Mouse (Mus musculus) embryonic fibroblast, embryonic 13.5 days (primary cell): Measurements from ENCODE around the gene Sept1. TPM values are rescaled to one million over a fixed set of nuclear protein-coding genes. Genes with fewer than 3 reads are reported as not detected.

Experiments used
- H3K27ac ChIP-seq: 2 replicates; pipeline ENCODE4 v1.5.1; 2012; ENCODE audit warnings: low read length, control low read depth, inconsistent platforms; ENCODE audit not compliant: insufficient read depth
- H3K4me1 ChIP-seq: 2 replicates; pipeline ENCODE4 v1.6.1; 2011; ENCODE audit warnings: low read length; ENCODE audit not compliant: control insufficient read depth, insufficient read depth
- H3K4me3 ChIP-seq: 2 replicates; pipeline ENCODE4 v1.5.1; 2011; ENCODE audit warnings: mild to moderate bottlenecking, control low read depth, low read length; ENCODE audit not compliant: insufficient read depth
- CTCF ChIP-seq: IDR thresholded peaks from 2 replicates; pipeline ENCODE4 v1.5.1; 2011; ENCODE audit warnings: mild to moderate bottlenecking, control low read depth, low read length, moderate library complexity, borderline replicate concordance; ENCODE audit not compliant: insufficient read depth
- POLR2A ChIP-seq: IDR thresholded peaks from 2 replicates; pipeline ENCODE4 v1.6.1; 2011; ENCODE audit warnings: low read depth, mild to moderate bottlenecking, control low read depth, low read length, moderate library complexity
- polyA plus RNA-seq: library from polyadenylated mRNA; stranded (reverse); fragments of >200 nt; gene quantifications from 2 replicates; pipeline ENCODE4 v1.2.4, GENCODE M21; 2011; ENCODE audit warnings: low read depth; ENCODE audit not compliant: missing spikeins, insufficient read length

Sept1 gene
- 3.9 and 4.2 TPM in 2 replicates for polyA plus RNA-seq

DNA sequence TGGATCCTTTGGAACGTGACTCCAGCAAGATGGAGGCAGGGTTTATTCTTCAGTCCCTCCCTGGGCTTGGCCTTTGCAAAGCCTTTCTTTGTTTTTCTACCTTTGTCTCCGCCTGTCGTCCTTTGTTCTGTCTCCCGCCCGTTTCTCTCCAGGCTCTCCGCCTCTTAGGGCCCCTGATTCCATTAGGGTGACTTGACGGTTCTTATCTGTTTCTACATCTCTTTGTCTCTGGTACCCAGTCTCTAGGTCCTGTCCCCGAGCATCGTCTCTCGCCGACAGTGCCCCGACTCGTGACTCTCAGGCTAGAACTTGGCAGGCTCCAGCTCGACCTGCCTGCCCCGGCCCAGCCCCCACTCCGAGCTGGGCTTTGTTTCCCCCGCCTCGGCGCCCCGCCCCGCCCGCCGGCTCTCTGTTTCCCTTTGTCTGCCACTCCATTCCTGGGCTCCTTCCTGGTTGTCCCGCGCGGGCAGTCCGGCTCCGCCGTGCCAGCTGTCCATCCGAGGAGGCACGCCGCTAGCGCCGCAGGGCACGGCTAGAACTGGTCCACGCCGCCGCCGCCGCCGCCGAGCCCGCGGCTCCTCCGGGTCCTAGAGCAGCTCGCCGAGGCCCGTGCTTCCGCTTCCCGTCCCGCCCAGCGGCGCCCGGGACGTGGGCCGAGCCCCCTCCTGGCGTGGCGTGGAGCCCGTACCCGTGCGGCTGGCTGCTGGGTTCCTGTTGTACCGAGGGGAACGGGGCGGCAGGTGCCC lies at the start of gene Sept1, which contains the start of gene Zfp553:
TSS of gene Sept1 (minus strand) at position 509 of the 746 bp plus-strand sequence.
TSS of gene Zfp553 (plus strand) at position 440 of the 746 bp plus-strand sequence.
- Histone ChIP-seq H3K4me1 (peaks cover 2% of the 10 kb centered on the region; the same call in 1 of the 2 replicates), H3K27ac (peak within 1 kb of the TSS; percentile 88), H3K4me3 (peak within 1 kb of the TSS; percentile 89)
- TF ChIP-seq POLR2A: peak; percentile 80
- TF ChIP-seq CTCF: no peak

GRCm38 (mm10) chr7:127282190-127282589 lies 49.3 kb upstream of the Sept1 start:
- Histone ChIP-seq H3K4me3 (no peak overlapping the region), H3K4me1 (no peaks in the 10 kb centered on the region), H3K27ac (no peak overlapping the region)
- TF ChIP-seq CTCF (no peak), POLR2A (no peak)

- no peaks in the 10 kb centered on the region for H3K4me1 ChIP-seq
- TF ChIP-seq POLR2A (no peak), CTCF (no peak)
- H3K4me3 ChIP-seq: no peak overlapping the region
- no peak overlapping the region for H3K27ac ChIP-seq
Measured at GRCm38 (mm10) chr7:127281114-127281513, 48.2 kb upstream of the Sept1 start.

DNA sequence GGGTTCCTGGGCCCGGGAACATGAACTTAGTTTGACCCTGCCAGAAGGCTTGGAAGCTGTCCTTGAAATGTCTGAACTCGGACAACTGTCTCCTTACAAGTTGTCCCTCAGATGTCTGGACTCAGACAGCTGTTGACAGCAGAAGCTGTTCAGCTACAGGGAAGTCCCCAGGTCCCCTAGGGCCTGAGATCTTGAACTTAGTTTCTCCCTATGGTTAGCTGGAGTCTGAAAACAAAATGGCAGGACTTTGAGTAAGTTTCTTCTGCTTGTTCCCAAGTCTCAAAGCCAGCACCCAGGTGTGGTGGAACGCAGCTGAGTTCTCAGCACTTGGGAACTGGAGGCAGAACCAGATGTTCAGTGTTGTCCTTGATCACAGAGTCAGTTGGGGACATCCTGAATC lies 47.2 kb upstream of the Sept1 start:
- H3K4me1 ChIP-seq: no peaks in the 10 kb centered on the region
- no peak overlapping the region for H3K4me3 ChIP-seq
- H3K27ac ChIP-seq: no peak overlapping the region
- TF ChIP-seq CTCF: no peak
- no peak for TF ChIP-seq POLR2A

DNA sequence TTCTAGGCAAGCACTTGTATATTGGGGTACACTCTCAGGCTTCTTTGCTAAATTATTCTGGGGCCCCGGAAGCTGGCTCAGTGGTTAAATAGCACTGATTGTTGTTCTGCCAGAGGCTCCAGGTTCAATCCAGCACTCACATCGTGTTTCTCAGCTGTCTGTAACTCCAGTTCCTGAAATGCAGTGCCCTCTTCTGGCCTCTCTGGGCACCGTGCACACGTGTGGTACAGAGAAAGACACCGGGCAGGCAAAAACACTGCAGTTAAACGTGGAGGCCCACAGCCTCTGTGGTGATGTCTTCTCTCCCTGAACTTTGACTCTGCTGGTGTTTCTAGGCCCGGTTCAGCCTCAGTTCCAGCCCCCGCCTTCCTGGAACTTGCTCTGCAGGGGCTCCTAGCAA lies 45.4 kb upstream of the Sept1 start:
- H3K27ac ChIP-seq: no peak overlapping the region
- no peak overlapping the region for H3K4me3 ChIP-seq
- TF ChIP-seq POLR2A (no peak), CTCF (peak; percentile 66; the same call in 1 of the 2 replicates)
- no peaks in the 10 kb centered on the region for H3K4me1 ChIP-seq

DNA sequence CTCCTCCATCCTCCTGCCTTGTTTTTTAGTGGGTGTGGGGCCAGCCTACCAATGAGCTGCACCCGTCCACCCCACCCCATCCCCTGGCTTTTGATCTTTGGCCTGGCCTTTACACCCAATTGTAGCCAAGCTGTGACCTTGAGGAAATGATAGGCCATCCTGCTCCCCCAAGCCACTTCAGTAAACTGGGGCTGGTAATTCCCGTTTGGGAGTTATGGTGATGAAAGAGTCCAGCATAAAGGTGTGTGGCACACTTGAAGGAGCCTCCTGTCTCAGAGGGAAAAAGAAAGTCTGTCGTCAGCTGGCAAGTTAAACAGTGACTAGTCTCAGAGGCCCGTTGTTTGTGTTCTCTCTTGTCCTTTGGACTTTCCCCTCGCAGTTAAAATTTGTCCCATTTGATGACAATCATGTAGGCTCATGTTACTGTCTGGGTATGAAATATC lies 43.6 kb upstream of the Sept1 start:
- peaks cover 3% of the 10 kb centered on the region; the same call in 1 of the 2 replicates for H3K4me1 ChIP-seq
- no peak overlapping the region for H3K27ac ChIP-seq
- no peak overlapping the region for H3K4me3 ChIP-seq
- TF ChIP-seq POLR2A (no peak), CTCF (no peak)

- H3K4me1 ChIP-seq: peaks cover 3% of the 10 kb centered on the region; the same call in 1 of the 2 replicates
- H3K27ac ChIP-seq: no peak within 1 kb of the TSS
- H3K4me3 ChIP-seq: peak within 1 kb of the TSS; percentile 70
- TF ChIP-seq CTCF (no peak), POLR2A (peak; percentile 97)
Measured at GRCm38 (mm10) chr7:127273925-127274789, 41.2 kb upstream of the Sept1 start, which contains the start of gene Sephs2. Gene Sephs2 (minus strand): TSS chr7:127274055.

GRCm38 (mm10) chr7:127273118-127273923 lies 40.4 kb upstream of the Sept1 start:
- H3K4me3 ChIP-seq: peak overlapping the region; percentile 70
- peaks cover 3% of the 10 kb centered on the region; the same call in 1 of the 2 replicates for H3K4me1 ChIP-seq
- H3K27ac ChIP-seq: no peak overlapping the region
- TF ChIP-seq POLR2A (no peak), CTCF (no peak)

GRCm38 (mm10) chr7:127272566-127272965 lies 39.6 kb upstream of the Sept1 start:
- H3K4me3 ChIP-seq: no peak overlapping the region
- TF ChIP-seq CTCF: no peak
- TF ChIP-seq POLR2A: no peak
- H3K4me1 ChIP-seq: peaks cover 3% of the 10 kb centered on the region; the same call in 1 of the 2 replicates
- H3K27ac ChIP-seq: no peak overlapping the region
